Mouse (Mus musculus): ENCODE results near the gene 4930519P11Rik. TPM values are rescaled to one million over a fixed set of nuclear protein-coding genes. Genes with fewer than 3 reads are reported as not detected.

Gene 4930519P11Rik
- not detected in 2 replicates for total RNA-seq (2012; rRNA removed)
- total RNA-seq (2014; rRNA removed), result not detected in 2 replicates
- not detected in 2 replicates for polyA plus RNA-seq (2012; ENCODE audit: insufficient read length, low read depth)

DNA sequence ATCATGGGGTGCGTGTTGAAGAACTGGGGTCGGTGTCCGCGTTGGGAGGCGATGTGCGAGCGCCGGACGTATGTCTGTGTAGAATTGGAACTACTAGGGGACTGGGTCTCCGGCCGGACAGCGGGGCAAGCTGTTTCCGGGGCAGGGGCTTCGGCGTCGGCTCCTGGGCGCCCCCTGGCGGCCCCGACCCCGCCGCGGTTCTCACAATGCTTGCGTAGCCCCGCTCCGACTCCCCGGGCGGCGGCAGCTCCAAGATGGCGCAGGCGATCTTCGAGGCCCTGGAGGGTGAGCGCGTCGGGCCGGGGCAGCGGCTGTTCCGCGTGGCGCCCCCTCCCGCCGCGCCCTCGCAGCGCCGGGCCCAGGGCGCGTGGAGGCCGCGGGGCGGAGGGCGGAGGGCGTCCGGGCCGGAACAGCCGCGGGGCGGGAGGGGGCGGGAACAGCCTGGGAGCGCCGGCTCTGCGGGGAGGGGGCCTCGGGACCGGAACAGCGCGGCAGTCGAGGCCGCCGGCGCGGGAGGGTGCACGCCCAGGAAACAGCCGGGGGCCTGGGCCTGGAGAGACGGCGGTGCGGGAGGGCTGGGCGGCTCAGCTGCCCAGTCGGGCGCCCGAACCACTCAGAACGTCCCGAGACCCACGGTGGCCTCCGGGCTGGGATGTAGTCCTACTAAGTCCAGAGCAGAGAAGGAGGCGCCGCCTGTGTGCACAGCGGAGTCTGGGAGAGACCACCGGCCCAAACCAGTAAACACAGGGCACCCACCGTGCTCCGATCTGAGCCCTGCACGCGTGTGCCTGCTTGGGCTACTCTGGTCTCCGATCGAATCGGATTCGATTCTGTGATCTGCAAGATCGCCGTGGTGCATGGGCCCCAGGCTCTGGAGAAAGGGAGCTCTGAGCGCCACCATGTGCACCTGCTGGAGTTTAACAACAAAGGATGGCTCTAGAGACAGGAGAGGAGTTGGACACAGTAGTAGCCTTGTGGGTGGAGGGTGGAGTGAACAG, at the start of gene 4930519P11Rik, which contains the start of gene Zfp341:
4930519P11Rik (minus strand) TSS at position 320 of the 998 bp plus-strand sequence.
Zfp341 (plus strand) TSS at position 180 of the 998 bp plus-strand sequence.
- Histone ChIP-seq H3K4me2 (ENCODE audit: insufficient read depth, low read depth, poor library complexity, severe bottlenecking) (peak within 1 kb of the TSS; percentile 97), H3K4me3 (replicated peaks in 1 of 3; ENCODE audit: low read depth in 2 of 3, low read length in 2 of 3, poor library complexity in 1 of 3) (peak within 1 kb of the TSS; percentile 69 to 87 (median 74)), H3K79me2 (replicated peaks; ENCODE audit: control insufficient read depth, extremely low read depth, insufficient read depth, poor library complexity, severe bottlenecking) (no peaks in the 10 kb centered on the region), H3K9me3 (replicated peaks; ENCODE audit: low read length) (no peaks in the 10 kb centered on the region), H3K27ac (ENCODE audit: insufficient read depth, low read depth) (peak within 1 kb of the TSS; percentile 84), H3K36me3 (replicated peaks in 1 of 2; ENCODE audit: control insufficient read depth in 1 of 2, insufficient read depth in 1 of 2, low read length in 1 of 2) (no peaks in the 10 kb centered on the region), H3K4me1 (ENCODE audit: control insufficient read depth in 1 of 2, insufficient read depth in 2 of 2) (peaks cover 4 to 9% of the 10 kb centered on the region in 2 experiments), H3K9ac (ENCODE audit: insufficient read depth, low read depth) (peak within 1 kb of the TSS; percentile 95), H3K27me3 (replicated peaks) (peaks cover 6% of the 10 kb centered on the region)
- TF ChIP-seq MXI1 (IDR thresholded peaks at IDR 0.05; ENCODE audit: low read depth, low read length), result peak; percentile 26; the same call in 1 of the 2 replicates
- TF ChIP-seq KAT2A (IDR thresholded peaks at IDR 0.05; ENCODE audit: insufficient replicate concordance, low read length), result peak; percentile 63; the same call in 1 of the 2 replicates
- TF ChIP-seq CHD2 (IDR thresholded peaks at IDR 0.05; ENCODE audit: low read length), result no peak
- no peak for TF ChIP-seq USF1 (IDR thresholded peaks at IDR 0.05; ENCODE audit: low read depth, low read length)
- TF ChIP-seq IRF4 (IDR thresholded peaks at IDR 0.05; ENCODE audit: low read depth, low read length), result 0 out of 2 replicates have a peak, but pooled peaks have one; percentile 22
- no peak for TF ChIP-seq ZNF384 (IDR thresholded peaks at IDR 0.05; ENCODE audit: low read depth, low read length)
- peak; percentile 39; the same call in 1 of the 2 replicates for TF ChIP-seq TBP (conservative IDR thresholded peaks at IDR 0.05; ENCODE audit: low read depth, low read length)
- TF ChIP-seq POLR2AphosphoS2 (IDR thresholded peaks at IDR 0.05; ENCODE audit: low read depth, low read length), result no peak
- TF ChIP-seq ELF1 (IDR thresholded peaks at IDR 0.05; ENCODE audit: low read depth, low read length), result peak; percentile 79
- peak; percentile 73 for TF ChIP-seq ZKSCAN1 (IDR thresholded peaks at IDR 0.05; ENCODE audit: borderline replicate concordance, low read depth, low read length)
- TF ChIP-seq TCF12 (IDR thresholded peaks at IDR 0.05; ENCODE audit: low read depth, low read length), result peak; percentile 64
- TF ChIP-seq SMC3 (IDR thresholded peaks at IDR 0.05; ENCODE audit: low read depth, low read length), result peak; percentile 63
- peak in 1 of 2 experiments; percentile 90; a peak in 2 of 4 replicates for TF ChIP-seq CTCF (conservative IDR thresholded peaks at IDR 0.05 in 1 of 2, IDR thresholded peaks at IDR 0.05 in 1 of 2; ENCODE audit: low read depth in 2 of 2, low read length in 2 of 2)
- TF ChIP-seq HCFC1 (IDR thresholded peaks at IDR 0.05; ENCODE audit: low read depth, low read length), result peak; percentile 77
- TF ChIP-seq SIN3A (IDR thresholded peaks at IDR 0.05; ENCODE audit: low read length), result peak; percentile 70; the same call in 1 of the 2 replicates
- peak; percentile 71; the same call in 1 of the 2 replicates for TF ChIP-seq MAX (IDR thresholded peaks at IDR 0.05; ENCODE audit: low read length)
- TF ChIP-seq NELFE (IDR thresholded peaks at IDR 0.05; ENCODE audit: low read depth, low read length), result peak; percentile 87
- TF ChIP-seq BHLHE40 (IDR thresholded peaks at IDR 0.05; ENCODE audit: low read depth, low read length), result no peak; the same call in 1 of the 2 replicates
- peak; percentile 83 for TF ChIP-seq UBTF (IDR thresholded peaks at IDR 0.05; ENCODE audit: low read depth, low read length)
- peak; percentile 77 for TF ChIP-seq POLR2A (IDR thresholded peaks at IDR 0.05; ENCODE audit: low read depth, low read length)
- no peak for TF ChIP-seq ZC3H11A (IDR thresholded peaks at IDR 0.05; ENCODE audit: low read depth, low read length)
- peak; percentile 31 for TF ChIP-seq ZMIZ1 (IDR thresholded peaks at IDR 0.05; ENCODE audit: low read depth, low read length)
- 0 out of 2 replicates have a peak, but pooled peaks have one; percentile 5 for TF ChIP-seq EP300 (IDR thresholded peaks at IDR 0.05; ENCODE audit: low read length)
- peak; percentile 93 for TF ChIP-seq MYC (IDR thresholded peaks at IDR 0.05; ENCODE audit: low read depth, low read length)
- no peak for TF ChIP-seq JUND (conservative IDR thresholded peaks at IDR 0.05; ENCODE audit: low read depth, low read length)
- peak; percentile 66 for TF ChIP-seq NRF1 (IDR thresholded peaks at IDR 0.05; ENCODE audit: low read depth, low read length)
- peak; percentile 71 for TF ChIP-seq MEF2A (IDR thresholded peaks at IDR 0.05; ENCODE audit: borderline replicate concordance, low read depth, low read length)
- TF ChIP-seq RAD21 (IDR thresholded peaks at IDR 0.05; ENCODE audit: low read depth, low read length), result peak; percentile 42
- peak; percentile 87 for DNase-seq (ENCODE audit: extremely low read depth)
- in situ Hi-C loops (cut with MboI; ENCODE audit: low pct_ligation_motif_present, low pct_unique_long_range_greater_than_20kb, low sequenced_read_pairs) (no loop called here), dilution Hi-C loops (cut with MboI; ENCODE audit: extremely low pct_ligation_motif_present, extremely low pct_unique_long_range_greater_than_20kb, low sequenced_read_pairs) (no loop called here)
